9 mouse cellular contexts compared by ENCODE assay signal in genomic region chr6:64684973-64685372, GRCm38 (mm10). TPM values are rescaled to one million over a fixed set of nuclear protein-coding genes. Genes with fewer than 3 reads are reported as not detected.
DNase-seq lines count a peak whose midpoint lies in the region; ATAC-seq and TF ChIP-seq lines count a peak whose summit lies in the region.
"Had no signal": no experiment of that assay in that cellular context is flagged by ENCODE, and none has a peak within 500 bp of the region (broad histone marks: within the 10 kb centered on the region; RNA-seq: fewer than 3 reads in every experiment).

No protein-coding gene starts in this region.

- 6% methylated on average over 5 of the region's 5 CpGs for WGBS in kidney, embryonic 15.5 days
- 6% methylated on average over 5 of the region's 5 CpGs for WGBS in hindbrain, postnatal 0 days
- WGBS in limb, embryonic 15.5 days: 5% methylated on average over 5 of the region's 5 CpGs

- no peak overlapping the region for H3K4me2 ChIP-seq in kidney, embryonic 15.5 days
- H3K4me2 ChIP-seq in hindbrain, postnatal 0 days (ENCODE audit: low read depth, low read length): peak overlapping the region; percentile 46
- H3K4me2 ChIP-seq in limb, embryonic 15.5 days: peak overlapping the region; percentile 19; the same call in 1 of the 2 replicates
- H3K4me2 ChIP-seq: embryonic facial prominence, embryonic 12.5 days had no signal

- peak; percentile 3 for DNase-seq in kidney, adult 11 months
- no peak for DNase-seq in Patski (ENCODE audit: low read depth, low spot score)
- DNase-seq in embryo, embryonic 9.5 days (ENCODE audit: extremely low spot score): peak; percentile 57
- peak; percentile 85 for DNase-seq in hindbrain, postnatal 0 days (ENCODE audit: low spot score)
- no peak for DNase-seq in spleen, postnatal 14 days (ENCODE audit: low spot score in 2 of 2)
- no peak for DNase-seq in spleen, postnatal 4 days (ENCODE audit: low spot score in 2 of 2)

- no peak for ATAC-seq in kidney, embryonic 15.5 days (replicated peaks; ENCODE audit: low FRiP score)
- ATAC-seq in Patski: no peak
- ATAC-seq in hindbrain, postnatal 0 days: peak; percentile 41
- ATAC-seq in limb, embryonic 15.5 days (ENCODE audit: insufficient number of reproducible peaks, low FRiP score, low TSS enrichment, low read depth): no peak

- no peak overlapping the region for H3K9ac ChIP-seq in kidney, embryonic 15.5 days
- no peak overlapping the region for H3K9ac ChIP-seq in hindbrain, postnatal 0 days (replicated peaks; ENCODE audit: low read length)
- no peak overlapping the region for H3K9ac ChIP-seq in limb, embryonic 15.5 days
- H3K9ac ChIP-seq: embryonic facial prominence, embryonic 12.5 days had no signal

- H3K36me3 ChIP-seq in kidney, embryonic 15.5 days: no peaks in the 10 kb centered on the region
- no peaks in the 10 kb centered on the region for H3K36me3 ChIP-seq in hindbrain, postnatal 0 days (ENCODE audit: insufficient read depth, low read length)
- no peaks in the 10 kb centered on the region for H3K36me3 ChIP-seq in limb, embryonic 15.5 days
- H3K36me3 ChIP-seq: embryonic facial prominence, embryonic 12.5 days had no signal

- H3K4me3 ChIP-seq in kidney, embryonic 15.5 days (replicated peaks): no peak overlapping the region
- H3K4me3 ChIP-seq in hindbrain, postnatal 0 days (ENCODE audit: low read length): no peak overlapping the region
- no peak overlapping the region for H3K4me3 ChIP-seq in limb, embryonic 15.5 days
- H3K4me3 ChIP-seq: embryonic facial prominence, embryonic 12.5 days had no signal

- H3K4me1 ChIP-seq in kidney, embryonic 15.5 days: peaks cover 9% of the 10 kb centered on the region; the same call in 1 of the 2 replicates
- H3K4me1 ChIP-seq in hindbrain, postnatal 0 days (ENCODE audit: insufficient read depth, low read length): no peaks in the 10 kb centered on the region
- peaks cover 3% of the 10 kb centered on the region; the same call in 1 of the 2 replicates for H3K4me1 ChIP-seq in limb, embryonic 15.5 days
- H3K4me1 ChIP-seq: embryonic facial prominence, embryonic 12.5 days had no signal

- POLR2A ChIA-PET in Patski (lab: Charles Lee): no interaction called here

- CTCF ChIA-PET in Patski (lab: Charles Lee): no interaction called here

- H3K27ac ChIP-seq in kidney, embryonic 15.5 days: no peak overlapping the region
- no peak overlapping the region for H3K27ac ChIP-seq in hindbrain, postnatal 0 days
- H3K27ac ChIP-seq in limb, embryonic 15.5 days: no peak overlapping the region
- H3K27ac ChIP-seq: embryonic facial prominence, embryonic 12.5 days had no signal

- H3K9me3 ChIP-seq in kidney, embryonic 15.5 days (replicated peaks): no peaks in the 10 kb centered on the region
- H3K9me3 ChIP-seq in hindbrain, postnatal 0 days (ENCODE audit: low read length): no peaks in the 10 kb centered on the region
- no peaks in the 10 kb centered on the region for H3K9me3 ChIP-seq in limb, embryonic 15.5 days
- H3K9me3 ChIP-seq: embryonic facial prominence, embryonic 12.5 days had no signal

- peaks cover 25% of the 10 kb centered on the region for H3K27me3 ChIP-seq in kidney, embryonic 15.5 days
- H3K27me3 ChIP-seq in Patski: peaks cover 17% of the 10 kb centered on the region
- H3K27me3 ChIP-seq in hindbrain, postnatal 0 days (ENCODE audit: insufficient read depth, low read length): no peaks in the 10 kb centered on the region
- peaks cover 18% of the 10 kb centered on the region for H3K27me3 ChIP-seq in limb, embryonic 15.5 days

- in situ Hi-C loops in Patski (cut with MboI; ENCODE audit: low pct_unique_long_range_greater_than_20kb): no loop called here

- TF ChIP-seq CTCF in Patski (IDR thresholded peaks at IDR 0.05): peak; percentile 22
- TF ChIP-seq CTCF in hindbrain, postnatal 0 days (IDR thresholded peaks at IDR 0.05; ENCODE audit: low read depth): peak; percentile 88

RNA-seq across cellular contexts. Expression of gene Atoh1, which starts 44.0 kb away (rescaled TPM):
- polyA plus RNA-seq in kidney, embryonic 15.5 days (2015; fragmentation: Nextera tagmentation; extraction: Ambion mirVana): 0.62 TPM in 1 of 2 replicates, not detected in the other
- polyA plus RNA-seq in Patski (2021): not detected
- total RNA-seq in hindbrain, postnatal 0 days (2014; rRNA removed): 12.1 and 24.4 TPM in 2 replicates
- 6.7 and 8.5 TPM in 2 replicates for polyA plus RNA-seq in hindbrain, postnatal 0 days (2015; fragmentation: Nextera tagmentation; extraction: Ambion mirVana)
- polyA plus RNA-seq in limb, embryonic 15.5 days (2015; fragmentation: Nextera tagmentation; extraction: Ambion mirVana): 0.06 and 0.14 TPM in 2 replicates

Comparison
In these comparisons a context has a peak if more than half of its experiments do, and no peak if none do; other contexts are left out.
1. DNase-seq: peak in kidney, adult 11 months (single experiment), embryo, embryonic 9.5 days (single experiment) and hindbrain, postnatal 0 days (single experiment); none in Patski (single experiment), spleen, postnatal 14 days (0 of 2) and spleen, postnatal 4 days (0 of 2).